Mouse (Mus musculus): Measurements from ENCODE around the gene Ikzf2.

Gene Ikzf2

DNA sequence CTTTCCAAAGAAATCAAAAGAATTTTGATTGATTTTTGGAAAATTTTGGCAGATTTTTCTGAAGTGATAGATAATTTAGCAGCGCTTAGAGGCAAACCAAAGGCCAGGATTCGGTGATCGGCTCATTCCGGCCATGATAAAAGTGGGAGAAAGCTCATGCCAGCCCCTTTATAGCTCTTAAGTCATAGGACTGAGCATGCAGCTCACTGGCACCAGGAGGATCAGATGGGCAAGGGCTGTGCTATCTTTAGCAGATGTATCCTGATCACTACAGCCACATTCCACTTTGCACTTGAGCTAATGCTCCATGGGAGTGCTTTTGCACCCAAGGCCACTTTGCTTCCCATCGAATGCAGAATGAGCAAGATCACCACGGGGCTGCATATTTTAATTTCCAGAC is 181.0 kb downstream of the Ikzf2 start:
- DNase-seq: no peak

DNA sequence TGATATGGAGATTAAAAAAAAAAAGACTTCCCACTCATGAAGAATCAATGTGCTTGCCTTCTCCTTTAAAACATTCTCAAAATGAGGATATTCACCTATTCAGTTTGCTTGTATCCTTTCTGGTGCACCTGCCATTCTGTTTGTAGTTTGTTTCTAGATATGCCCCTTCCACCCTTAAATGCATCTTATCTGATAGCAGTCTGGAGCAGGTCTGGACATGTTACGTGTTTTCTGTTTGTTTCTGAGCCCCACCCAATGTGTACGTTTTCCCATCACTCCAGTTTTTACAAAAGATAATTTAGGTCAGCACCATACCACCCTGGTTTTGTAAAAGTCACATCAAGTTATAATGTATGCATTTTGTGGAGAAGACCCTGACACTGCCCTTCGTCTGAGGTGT is 186.7 kb downstream of the Ikzf2 start:
- DNase-seq: no peak

DNA sequence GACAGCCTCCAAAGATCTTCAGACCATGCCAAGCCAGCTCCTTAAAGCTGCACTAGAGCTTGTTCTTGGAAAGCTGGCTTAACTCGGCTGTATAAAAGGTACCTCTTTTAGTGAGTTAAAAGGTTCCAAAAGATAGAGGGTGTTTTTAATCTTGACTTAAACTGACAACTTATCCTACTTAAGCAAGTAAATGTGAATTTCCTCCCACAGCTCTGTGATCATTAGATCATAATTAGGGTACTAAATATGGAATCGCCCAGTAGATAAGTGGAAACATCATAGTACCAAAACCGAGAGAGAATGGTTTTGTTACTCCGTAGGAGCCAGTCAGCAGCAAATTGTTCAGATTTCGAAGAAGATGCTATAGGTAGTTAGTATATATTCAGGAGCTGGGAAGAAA is 187.4 kb downstream of the Ikzf2 start:
- DNase-seq: no peak

DNA sequence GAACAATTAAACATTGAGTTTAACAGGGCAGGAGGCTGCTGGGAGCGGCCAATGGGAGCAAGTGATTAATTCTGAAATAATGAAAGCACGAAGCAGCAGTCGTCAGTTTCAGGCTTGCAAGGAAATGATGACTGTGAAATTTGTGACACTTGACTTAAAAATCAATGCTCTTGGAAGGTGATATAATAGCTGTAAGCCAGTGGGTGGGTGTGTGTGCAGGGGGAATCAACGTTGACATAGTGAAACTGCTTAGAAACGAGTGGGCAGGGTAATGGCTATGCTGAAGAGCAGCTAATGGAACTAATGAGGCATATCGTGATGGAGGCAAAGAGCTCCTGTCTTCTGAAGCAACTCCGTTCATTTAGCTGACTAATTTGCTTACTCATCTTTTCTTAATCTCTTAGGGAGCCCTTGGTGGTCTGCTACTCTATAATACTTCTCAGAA is 188.2 kb downstream of the Ikzf2 start:
- DNase-seq: no peak

DNA sequence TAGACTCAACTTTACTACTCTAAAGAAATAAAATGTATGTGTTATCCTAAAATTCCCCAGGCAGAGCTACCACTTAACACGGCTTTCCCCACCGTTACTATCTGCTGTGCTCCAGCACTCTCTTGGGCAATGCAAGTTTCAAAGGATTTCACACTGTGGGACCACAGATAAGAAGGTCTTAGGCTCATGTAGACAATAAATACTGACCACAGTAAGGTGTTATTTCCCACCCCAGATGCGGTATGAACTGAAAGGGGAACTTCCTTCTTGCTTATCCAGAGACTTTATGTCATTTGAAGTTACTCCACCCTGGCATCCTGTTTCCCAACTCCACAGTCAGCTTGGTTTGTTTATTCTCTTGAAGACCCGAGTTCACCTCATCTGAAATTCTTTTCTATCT is 191.0 kb downstream of the Ikzf2 start:
- DNase-seq: no peak

DNA sequence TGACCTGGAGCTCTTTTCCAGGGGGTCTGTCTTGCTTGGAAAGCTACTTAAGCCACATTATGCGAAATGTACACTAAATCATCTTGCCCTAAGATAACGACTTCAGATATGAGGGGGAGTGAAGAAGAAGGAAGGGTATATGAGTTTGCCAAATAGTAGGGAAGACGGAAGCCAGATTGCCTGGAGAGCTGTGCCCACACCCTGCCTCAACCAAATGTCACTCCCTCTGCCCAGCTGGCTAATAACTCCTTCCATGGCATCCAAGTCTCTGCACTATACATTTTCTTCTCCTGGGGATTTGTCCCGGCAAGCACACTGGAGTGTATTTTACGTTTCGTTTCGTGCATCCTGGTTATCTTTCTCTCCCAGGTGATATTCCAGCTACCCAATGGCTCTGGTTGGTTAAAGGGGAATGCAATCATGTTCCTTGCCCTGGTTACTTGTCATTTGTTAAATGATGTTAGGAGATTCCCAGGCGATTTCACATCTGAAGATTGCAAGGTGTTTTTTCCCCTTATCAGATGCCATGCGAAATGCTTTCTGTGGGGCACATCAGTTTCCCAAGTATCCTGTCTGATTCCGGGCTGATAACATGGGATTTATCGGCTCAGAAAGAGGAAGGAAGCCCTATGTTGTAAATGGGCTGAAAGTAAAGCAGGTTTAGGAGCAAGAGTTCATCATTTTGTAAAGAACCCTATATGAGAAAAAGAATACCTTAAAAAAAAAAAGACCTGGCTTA is 193.6 kb downstream of the Ikzf2 start:
- DNase-seq: no peak

DNA sequence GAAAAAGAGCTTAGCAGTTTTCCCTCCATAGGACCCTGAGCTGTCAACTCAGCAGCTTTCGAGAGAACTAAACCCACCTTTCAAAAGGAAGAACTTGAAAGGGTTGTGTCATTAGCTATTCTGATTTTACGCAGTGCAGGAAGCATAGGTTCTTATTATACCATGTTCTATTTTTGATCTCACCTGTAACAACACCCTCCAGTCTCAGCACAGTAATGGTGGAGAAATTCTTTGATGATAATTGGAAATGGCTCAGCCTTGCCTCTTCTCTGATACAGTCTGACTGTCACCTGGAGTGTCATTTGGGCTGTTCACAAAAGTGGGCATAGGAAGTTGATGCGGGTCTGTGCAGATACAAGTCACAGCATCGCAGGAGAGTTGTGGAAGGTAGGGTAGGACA is 195.0 kb downstream of the Ikzf2 start:
- no peak for DNase-seq

DNA sequence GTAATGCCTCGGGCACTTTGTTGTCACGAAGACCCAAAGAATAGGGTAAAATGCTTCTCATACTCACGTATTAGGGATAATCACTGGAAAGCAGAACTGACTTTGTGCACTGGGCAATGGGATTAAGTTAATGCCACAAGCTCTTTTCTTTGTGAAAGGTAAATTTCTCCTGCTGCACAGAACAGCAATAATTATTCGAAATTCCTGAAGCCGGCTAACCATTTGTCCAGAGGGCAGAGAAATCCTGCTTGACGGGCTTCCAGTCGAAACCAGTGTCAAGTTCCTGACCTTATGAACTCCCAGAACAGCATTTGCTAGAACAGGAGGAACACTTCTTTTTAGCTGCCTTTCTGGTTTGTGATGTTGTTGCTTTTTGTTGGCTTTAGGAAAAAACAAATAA is 198.0 kb downstream of the Ikzf2 start:
- no peak for DNase-seq

DNA sequence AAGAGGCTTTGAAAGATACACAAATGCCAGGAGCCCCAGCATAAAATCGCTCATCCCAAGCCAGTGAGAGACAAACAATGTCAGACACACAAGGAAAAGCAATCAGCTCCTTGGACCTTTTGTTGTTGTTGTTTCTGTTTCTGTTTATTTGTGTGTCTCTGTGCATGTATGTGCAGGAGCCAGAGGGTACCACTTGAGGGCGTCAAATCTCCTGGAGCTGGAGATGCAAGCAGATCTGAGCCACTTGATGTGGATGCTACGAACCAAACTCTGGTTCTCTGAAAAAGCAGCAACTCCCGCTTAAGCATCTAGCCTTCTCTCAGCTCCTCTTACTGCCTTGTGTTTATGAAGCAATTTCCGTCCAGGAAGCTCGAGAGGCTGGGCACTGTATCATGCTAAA is 198.4 kb downstream of the Ikzf2 start:
- no peak for DNase-seq
